Mouse (Mus musculus): ENCODE measurements around the gene Plekho2.

Plekho2 gene

GRCm38 (mm10) chr9:65586406-65587269, 6.8 kb upstream of the Plekho2 start, which contains the start of gene Pif1:
TSS of gene Pif1 (plus strand) at chr9:65587160.
- DNase-seq (ENCODE audit: low spot score in 2 of 2): peak; percentile 89 to 92

GRCm38 (mm10) chr9:65583045-65583444, 3.2 kb upstream of the Plekho2 start:
- no peak for DNase-seq (ENCODE audit: low spot score in 2 of 2)

- DNase-seq (ENCODE audit: low spot score in 2 of 2): peak; percentile 83 to 86
These were observed 789 bp upstream of the Plekho2 start for GRCm38 (mm10) chr9:65580401-65581256.

DNA sequence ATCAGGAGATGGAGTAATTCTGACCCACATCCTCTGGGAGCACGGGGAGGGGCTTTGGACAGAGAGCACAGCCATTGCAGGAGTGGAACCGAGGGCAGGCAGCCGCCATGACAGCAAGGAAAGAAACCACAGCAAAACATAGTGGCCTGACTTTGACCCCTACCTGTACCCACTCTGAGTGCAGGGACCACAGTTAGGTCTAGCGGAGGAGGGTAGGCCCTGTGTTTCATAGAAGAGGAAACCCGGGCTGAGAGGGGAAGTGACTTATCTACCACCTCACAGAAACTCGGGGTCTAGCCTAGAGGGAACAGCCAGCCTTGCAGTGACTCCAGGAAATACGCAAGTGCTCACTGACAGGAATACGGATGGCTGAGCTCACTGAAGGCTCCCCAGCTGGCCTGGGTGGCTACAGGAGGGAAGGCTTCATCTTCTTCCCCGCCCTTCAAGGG, 1.0 kb downstream of the Plekho2 start:
- no peak for DNase-seq (ENCODE audit: low spot score in 2 of 2)

- DNase-seq (ENCODE audit: low spot score in 2 of 2): no peak
These were observed 2.2 kb downstream of the Plekho2 start for GRCm38 (mm10) chr9:65577511-65578196.

DNA sequence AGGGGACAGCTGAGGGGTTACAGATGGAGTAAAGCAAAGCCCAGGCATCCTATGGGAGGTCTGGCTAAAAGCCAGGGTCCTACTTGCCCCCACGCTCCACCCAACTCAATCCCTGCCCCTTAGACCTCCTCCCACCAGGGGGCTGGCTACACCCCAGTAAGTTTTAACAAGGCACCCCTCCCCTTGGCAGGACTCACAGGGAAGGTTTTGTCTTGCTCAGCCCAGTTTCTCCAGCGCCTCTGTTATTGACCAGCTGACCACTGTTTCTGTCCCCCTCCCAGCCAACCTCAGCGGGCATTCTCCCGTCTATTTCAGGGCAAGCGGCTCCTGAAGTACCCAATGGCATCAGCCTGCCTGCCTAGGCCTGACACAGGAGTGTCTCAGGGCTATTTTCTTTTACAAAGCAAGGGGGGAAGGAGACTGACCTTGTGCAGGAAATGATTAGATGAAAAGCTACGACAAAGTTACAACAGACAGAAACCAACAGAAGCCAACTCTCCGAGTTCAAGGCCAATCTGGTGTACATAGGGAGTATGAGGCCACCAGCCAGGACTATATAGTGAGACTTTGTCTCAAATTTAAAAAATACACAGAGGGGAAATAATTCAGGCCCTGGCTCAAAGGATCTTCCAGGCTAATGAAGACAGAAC, 2.9 kb downstream of the Plekho2 start:
- DNase-seq (ENCODE audit: low spot score in 2 of 2): peak; percentile 59 to 63

DNA sequence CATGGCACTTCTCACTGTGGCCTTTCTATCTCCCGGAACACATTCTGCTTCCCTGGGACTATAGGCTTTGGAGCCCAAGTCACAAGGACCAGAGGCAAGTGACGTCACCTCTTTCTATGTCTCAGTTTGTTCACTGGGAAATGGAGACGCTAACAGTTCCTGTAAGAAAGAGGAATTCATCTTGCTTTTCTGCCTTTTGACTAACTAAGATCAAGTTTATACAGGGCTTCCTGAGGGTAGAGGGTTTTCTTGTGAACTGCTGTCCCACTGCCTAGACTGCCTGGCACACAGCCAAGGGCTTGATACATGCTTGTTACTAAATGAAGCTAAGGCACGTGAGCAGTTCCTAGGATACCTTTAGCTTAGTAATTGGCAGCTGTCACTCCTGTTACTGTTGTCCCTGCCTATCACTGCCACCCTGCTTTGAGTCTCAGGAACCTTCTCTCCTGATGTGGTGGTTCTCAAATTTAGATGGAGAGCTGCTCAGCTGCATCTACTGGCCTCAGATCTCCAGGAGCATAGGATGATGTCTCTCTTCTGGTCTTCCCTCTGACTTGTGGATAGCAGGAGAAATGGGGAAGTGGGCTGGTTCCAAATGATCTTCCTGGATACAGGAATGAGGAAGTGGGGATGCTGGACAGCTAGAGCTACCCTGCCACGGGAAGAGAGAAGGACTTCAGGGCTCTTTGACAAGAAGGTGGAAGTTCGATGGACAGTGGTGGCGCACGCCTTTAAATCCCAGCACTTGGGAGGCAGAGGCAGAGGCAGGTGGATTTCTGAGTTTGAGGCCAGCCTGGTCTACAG, 4.2 kb downstream of the Plekho2 start:
- DNase-seq (ENCODE audit: low spot score in 2 of 2): peak; percentile 66 to 70

GRCm38 (mm10) chr9:65574513-65575392, 5.1 kb downstream of the Plekho2 start:
- DNase-seq (ENCODE audit: low spot score in 2 of 2): no peak

DNA sequence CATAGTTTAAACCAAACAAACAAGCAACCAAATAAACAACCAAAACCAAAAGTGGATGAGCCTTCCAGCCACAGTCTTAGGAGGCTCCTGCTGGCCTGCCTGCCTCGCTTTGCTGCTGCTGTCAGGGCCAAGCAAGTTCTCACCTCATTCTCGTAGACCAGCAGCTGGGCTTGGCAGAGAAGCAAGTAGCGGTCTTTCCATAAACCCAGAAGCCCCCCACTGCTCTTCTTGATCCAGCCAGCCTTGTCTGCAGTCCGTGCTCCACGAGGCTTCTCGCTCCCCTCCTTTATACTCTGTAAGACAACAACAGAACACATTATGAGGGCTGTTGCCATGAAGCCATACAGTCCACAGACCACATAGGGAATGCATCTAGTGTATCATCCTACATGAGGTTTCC, 7.0 kb downstream of the Plekho2 start:
- DNase-seq (ENCODE audit: low spot score in 2 of 2): no peak

DNA sequence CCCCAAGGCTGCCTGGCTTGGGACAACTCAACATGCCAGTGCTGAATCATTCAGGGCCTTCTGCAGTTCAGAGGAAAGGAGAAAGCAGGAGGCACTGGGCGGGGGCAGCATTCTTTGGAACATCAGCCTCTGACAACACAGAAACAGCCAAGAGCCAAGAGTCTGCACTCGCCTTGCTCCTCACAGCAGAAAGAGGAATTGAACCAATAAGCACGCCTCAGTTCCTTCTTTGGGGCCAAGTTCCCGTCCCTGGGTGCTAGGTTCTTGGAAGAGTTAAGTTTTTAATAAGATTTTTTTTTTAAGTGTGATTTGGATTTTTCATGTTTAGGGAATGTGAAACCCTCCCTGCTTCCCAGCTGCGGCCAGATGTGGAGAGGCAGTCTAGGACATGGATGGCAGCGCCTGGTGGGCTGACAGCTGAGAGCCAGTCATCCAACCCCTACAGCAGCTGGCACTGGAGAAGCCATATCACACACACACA, 10.3 kb downstream of the Plekho2 start:
- no peak for DNase-seq (ENCODE audit: low spot score in 2 of 2)

DNA sequence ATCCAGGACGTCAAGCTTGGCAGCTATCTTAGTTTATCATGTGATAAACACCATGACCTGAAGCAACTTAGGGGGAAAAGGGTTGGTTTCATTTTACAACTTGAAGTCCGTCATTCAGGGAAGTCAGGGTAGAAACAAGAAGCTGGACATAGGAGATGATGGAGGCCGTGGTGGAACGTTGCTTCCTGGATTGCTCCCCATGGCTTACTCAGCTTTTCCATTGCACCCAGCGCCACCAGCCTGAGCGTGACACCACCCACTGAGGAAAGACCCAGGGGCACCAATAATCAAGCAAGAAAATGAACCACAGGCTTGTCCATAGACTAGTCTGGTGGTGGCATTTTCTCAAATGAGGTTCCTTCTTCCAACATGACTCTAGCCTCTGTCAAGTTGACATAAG, 11.1 kb downstream of the Plekho2 start:
- no peak for DNase-seq (ENCODE audit: low spot score in 2 of 2)

- DNase-seq (ENCODE audit: low spot score in 2 of 2): no peak
These were observed 15.1 kb downstream of the Plekho2 start for GRCm38 (mm10) chr9:65564698-65565097.

GRCm38 (mm10) chr9:65563073-65563472, 16.8 kb downstream of the Plekho2 start:
- DNase-seq (ENCODE audit: low spot score in 2 of 2): no peak

- peak; percentile 79 to 86 for DNase-seq (ENCODE audit: low spot score in 2 of 2)
These were observed 17.7 kb downstream of the Plekho2 start for GRCm38 (mm10) chr9:65562081-65562506.

DNA sequence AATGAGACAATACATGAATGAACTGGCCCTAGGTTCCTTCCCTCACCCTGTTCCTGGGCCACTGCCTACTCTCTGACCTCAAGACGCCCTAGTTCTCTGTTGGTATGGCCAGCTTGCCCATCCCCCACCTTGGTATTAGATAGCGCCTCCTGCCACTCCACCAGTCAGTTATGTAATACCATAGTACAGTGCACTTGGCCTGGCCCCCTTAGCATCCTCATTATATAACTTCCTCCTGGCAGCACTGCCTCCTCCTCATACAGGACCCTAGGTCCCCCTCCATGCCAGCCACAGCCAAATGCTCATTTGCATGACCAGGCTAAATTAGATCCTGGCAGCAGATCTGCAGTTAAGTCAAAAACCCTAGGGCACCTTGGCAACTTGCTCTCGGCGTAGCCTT, 18.8 kb downstream of the Plekho2 start:
- peak; percentile 51 to 70 for DNase-seq (ENCODE audit: low spot score in 2 of 2)

DNA sequence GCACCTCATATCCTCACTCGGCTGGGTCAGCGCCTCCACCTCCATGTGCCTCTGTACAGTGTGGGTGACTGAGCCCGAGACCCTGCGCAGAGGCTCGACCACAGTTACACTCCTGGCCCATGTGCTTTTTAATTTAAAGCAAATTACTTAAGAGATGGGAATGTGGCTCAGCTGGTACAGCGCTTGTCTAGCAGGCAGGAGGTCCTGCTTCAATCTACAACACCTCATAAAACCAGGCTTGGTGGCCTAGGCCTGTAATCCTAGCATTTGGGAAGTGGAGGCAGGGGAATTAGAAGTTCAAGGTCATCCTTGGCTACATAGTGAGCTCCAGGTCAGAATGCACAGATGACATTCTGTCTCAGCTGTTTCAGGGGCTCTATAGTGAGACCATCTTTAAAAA, 21.0 kb downstream of the Plekho2 start:
- DNase-seq (ENCODE audit: low spot score in 2 of 2): no peak

GRCm38 (mm10) chr9:65556979-65557378, 22.9 kb downstream of the Plekho2 start:
- no peak for DNase-seq (ENCODE audit: low spot score in 2 of 2)

DNA sequence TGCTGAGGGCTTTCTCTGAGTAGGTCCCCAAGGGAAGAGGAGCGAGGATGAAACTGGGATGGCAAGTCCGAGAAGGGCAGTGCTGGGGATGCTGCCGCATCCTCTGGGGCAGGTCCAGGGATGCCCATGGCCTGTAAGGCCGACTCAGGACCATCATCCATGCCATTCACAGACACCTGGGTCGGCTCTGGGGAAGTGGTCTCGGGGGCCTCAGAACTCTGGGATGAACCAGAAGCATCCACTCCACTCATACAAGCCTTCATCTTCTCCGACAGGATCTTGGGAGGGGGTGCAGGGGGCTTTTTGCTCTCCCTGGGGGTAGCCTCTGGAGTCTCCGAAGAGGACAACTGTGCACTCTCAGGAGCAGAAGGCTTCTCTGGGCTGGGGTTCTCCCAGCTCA, 23.5 kb downstream of the Plekho2 start:
- DNase-seq (ENCODE audit: low spot score in 2 of 2): no peak

GRCm38 (mm10) chr9:65555621-65556020, 24.2 kb downstream of the Plekho2 start:
- no peak for DNase-seq (ENCODE audit: low spot score in 2 of 2)

Measured in right cerebral cortex, postnatal 10 days (tissue).